Mouse (Mus musculus) T-helper 2 cell (primary cell): ENCODE measurements around the gene Gm10964.
"Not testable (repeated sequence)": the region's sequence is repeated elsewhere in the genome, so short reads cannot be mapped to it uniquely, and the experiment has no call there.

ENCODE experiments used
- in situ Hi-C: fragments of 300-600 bp; cut with MboI, MseI; formaldehyde crosslinking; loops from one replicate; pipeline ENCODE4 v1.15.1; 2025; ENCODE audit warnings: high pct_unique_total_duplicates

Gene Gm10964

DNA sequence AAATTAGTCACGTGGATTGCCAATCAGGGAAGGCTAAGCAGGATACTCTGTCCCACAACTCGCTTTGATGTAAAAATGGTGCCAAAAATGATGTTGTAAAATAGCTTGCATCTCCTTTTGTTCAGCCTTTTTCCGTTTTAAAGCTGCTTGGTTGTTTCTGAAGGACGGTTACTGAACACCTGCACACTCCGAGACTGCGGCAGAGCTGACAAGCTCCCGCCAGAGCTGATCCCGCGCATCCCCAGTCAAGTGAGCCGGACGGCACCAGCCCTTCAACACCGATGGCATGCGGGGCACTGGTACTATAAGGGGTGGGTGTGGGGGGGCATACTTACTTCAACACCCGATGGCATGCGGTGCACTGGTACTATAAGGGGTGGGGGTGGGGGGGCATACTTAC is 34.8 kb downstream of the Gm10964 start:
- in situ Hi-C loops, result no loop called here

DNA sequence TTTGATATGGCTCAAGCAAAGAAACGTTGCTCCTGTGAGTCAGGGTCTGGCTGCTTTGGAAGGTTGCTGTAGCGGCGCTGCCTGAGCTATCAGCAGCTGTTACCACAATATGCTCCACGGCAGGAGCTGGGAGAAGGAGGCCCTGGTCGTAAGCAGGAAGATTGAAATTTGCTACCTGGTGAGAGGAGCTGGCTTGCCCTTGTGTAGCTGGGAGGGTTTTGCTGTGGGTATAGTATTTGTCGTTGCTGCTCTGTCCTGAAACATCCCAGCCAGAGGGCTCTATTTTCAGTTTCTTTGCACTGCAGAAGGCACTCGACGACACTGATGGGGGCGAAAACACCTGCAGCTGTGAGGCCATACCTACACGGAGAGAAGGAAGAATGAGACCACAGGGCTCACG is 38.8 kb downstream of the Gm10964 start:
- in situ Hi-C loops, result no loop called here

- in situ Hi-C loops, result no loop called here
Observed at GRCm38 (mm10) chr3:103778660-103779059, 39.5 kb downstream of the Gm10964 start.

DNA sequence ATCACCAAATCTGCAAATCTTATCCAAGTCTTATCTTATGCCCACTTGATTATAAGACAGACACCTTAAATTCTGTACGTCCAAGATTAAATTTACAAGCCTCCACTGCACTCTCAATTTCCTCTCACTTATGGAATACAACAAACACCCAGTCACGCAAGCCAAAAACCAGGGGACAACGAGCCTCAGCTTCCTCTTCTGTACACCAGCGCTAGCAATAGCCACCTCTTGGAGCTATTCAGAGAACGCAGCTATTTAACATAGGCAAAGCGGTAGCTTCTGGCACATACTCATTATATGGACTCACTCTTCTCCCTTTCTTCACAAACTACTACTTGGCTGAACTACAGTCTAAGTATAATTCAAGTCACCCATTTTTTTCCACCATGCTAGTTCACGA is 40.0 kb downstream of the Gm10964 start:
- in situ Hi-C loops, result no loop called here

GRCm38 (mm10) chr3:103780271-103780670 is 41.1 kb downstream of the Gm10964 start:
- in situ Hi-C loops, result no loop called here

GRCm38 (mm10) chr3:103780777-103781176 is 41.6 kb downstream of the Gm10964 start:
- in situ Hi-C loops, result no loop called here

DNA sequence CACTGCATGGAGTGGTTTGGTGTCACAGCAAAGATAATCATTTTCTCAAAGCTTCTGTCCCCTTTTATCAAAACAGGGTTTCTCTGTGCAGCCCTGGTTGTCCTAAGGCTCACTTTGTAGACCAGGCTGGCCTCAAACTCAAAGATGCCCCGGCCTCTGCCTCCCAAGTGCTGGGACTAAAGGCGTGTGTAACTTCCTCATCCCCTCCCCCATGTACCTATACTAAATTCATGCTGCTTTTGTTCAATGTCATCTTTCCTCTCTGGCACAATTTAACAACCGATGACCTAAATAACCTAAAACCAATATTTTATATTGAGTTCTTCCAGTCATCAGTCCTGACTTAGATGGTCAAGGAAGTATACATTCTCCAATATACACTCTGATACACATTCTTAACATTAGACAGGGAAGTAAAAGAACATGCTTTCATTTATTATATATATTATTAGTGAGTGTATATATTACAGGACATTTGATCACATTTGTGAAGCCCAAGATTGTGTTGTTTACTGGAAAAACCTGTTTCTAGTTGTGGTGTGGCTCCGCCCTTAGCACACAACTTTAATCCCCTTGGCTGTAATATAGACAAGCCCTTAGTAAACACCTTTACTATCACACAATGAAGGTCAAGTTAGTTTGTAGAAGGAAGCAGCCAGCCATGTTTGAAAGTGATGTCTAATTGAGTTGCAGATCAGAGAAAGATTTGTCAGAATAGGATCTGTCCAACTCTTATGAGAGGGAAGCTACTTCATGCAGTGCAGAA is 43.9 kb downstream of the Gm10964 start:
- in situ Hi-C loops, result no loop called here

DNA sequence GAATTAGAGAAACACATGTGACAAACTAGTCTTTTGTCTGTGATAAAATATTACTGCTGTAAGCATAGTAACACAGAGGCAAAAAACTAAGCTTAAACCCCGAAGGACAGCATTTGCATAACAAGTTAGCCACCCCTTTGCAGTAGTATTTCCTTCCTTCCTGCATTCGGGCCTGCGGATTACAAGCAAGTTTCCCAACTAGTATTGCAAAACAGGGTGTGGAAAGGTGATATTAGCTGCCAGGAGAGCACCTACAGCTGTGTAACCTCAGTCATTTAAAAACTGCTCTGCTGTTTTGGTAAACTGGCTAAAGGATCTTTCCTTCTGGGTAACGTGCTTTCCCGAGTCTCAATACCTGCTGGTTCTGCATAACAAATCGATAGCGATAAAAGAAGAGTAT is 48.1 kb downstream of the Gm10964 start:
- in situ Hi-C loops, result no loop called here

DNA sequence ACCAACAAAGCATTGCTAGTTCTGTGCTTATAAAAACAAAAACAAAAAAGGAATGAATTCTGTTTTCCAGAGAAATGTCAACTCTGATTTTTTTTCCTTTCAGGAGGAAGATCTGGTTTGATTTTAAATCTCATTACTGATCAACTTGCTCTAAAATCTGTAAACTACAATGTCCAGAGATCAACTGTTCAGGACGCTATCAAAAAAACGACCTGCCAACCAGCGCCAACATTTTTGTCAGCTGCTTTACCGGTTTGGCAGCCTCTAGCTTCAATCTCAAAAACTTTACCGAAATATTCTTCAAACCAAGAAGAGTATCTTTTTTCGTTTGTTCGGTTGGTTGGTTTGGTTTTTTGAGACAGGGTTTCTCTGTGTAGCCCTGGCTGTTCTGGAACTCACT is 49.9 kb downstream of the Gm10964 start:
- in situ Hi-C loops, result no loop called here

- in situ Hi-C loops, result no loop called here
Observed at GRCm38 (mm10) chr3:103789891-103790345, 50.8 kb downstream of the Gm10964 start.

DNA sequence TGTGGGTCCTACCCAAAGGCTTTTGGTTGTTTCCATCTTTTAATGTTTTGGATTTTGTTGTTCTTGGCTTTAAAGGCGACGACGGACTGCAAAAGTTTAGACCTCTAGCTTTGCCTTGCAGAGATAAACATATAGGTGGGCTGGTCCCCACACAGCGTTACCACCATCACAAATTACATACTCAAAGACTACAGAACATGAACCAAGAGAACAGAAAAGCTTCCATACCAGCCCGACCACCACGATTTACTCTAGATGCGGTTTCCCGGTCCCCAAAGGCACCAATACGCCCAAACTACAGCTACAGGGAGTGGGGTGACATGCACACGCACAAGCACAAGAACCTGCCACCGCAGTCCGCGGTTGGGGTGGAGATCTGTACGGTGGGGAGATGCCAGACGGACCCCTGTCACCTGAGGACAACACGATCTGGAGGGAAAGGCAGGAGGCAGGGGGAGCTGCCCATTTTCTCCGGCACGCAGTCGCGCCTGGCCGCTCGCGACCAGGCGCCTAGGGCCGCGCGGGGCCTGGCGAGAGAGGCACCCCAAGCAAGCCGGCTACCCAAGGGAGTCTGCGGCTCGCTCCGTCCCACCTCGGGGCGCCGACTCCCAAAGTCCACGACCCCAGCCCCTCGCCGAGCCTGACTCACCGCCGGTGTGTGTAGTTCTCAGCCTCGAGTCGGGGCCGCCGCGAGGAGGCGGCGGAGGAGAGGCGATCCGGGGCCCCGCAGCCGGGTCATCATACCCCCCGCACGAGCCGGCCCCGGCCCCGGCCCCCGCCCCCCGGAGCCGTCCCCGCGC is 51.4 kb downstream of the Gm10964 start:
- in situ Hi-C loops, result no loop called here

GRCm38 (mm10) chr3:103791230-103792110 is 52.3 kb downstream of the Gm10964 start, which contains the start of gene Hipk1:
Gene Hipk1, minus strand, starts transcription at chr3:103791563.
- in situ Hi-C loops, result no loop called here

DNA sequence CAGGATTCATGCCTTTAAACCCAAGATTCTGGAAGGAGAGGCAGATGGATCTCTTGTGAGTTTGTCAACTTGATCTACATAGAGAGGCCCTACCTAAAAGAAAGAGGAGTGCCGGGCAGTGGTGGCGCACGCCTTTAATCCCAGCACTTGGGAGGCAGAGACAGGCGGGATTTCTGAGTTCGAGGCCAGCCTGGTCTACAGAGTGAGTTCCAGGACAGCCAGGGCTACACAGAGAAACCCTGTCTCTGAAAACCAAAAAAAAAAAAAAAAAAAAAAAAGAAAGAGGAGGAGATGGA is 52.9 kb downstream of the Gm10964 start:
- in situ Hi-C loops, result not testable (repeated sequence)

DNA sequence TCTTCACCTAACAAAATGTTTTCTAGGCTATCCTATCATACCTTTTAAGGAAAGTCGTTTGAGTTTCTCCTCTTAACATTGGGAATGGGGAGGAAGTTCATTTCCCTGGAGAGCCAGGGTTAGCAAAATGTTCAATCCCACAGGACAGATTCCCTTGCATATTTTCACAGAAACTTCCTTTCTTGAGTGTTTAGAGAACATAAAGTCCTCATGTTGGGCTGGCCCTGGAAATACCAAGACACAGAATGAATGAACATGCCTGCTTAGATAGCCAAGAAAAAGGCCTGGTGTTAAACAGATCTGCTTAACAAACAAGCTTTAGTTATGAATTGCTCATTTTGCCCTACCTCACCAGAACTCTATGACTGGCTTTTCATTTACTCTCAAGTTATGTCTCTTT is 53.4 kb downstream of the Gm10964 start:
- in situ Hi-C loops, result no loop called here
